Mouse (Mus musculus) hindbrain, embryonic 13.5 days (tissue): Measurements from ENCODE around the gene Hipk2. TPM values are rescaled to one million over a fixed set of nuclear protein-coding genes. Genes with fewer than 3 reads are reported as not detected.

Experiments
- ATAC-seq: fragments of 200-750 bp; cut with Nextera tagmentation; 2 replicates; pipeline ENCODE4 v1.8.0; 2017; ENCODE audit warnings: moderate TSS enrichment; ENCODE audit not compliant: low FRiP score
- H3K27ac ChIP-seq: fragments of 300-500 bp; sonication (generic); 2 replicates; pipeline ENCODE4 v1.5.1; 2015; ENCODE audit warnings: inconsistent platforms, mild to moderate bottlenecking, moderate library complexity
- H3K27me3 ChIP-seq: fragments of 300-500 bp; sonication (generic); 2 replicates; pipeline ENCODE4 v1.6.1; 2015; ENCODE audit warnings: mild to moderate bottlenecking, inconsistent platforms
- H3K36me3 ChIP-seq: fragments of 300-500 bp; sonication (generic); 2 replicates; pipeline ENCODE4 v1.6.1; 2015; ENCODE audit warnings: mild to moderate bottlenecking, inconsistent platforms
- H3K4me1 ChIP-seq: fragments of 300-500 bp; sonication (generic); replicated peaks from 2 replicates; pipeline ENCODE4 v1.6.1; 2015; ENCODE audit warnings: inconsistent platforms
- H3K4me2 ChIP-seq: fragments of 300-500 bp; sonication (generic); 2 replicates; pipeline ENCODE4 v1.6.1; 2015; ENCODE audit warnings: inconsistent platforms, mild to moderate bottlenecking, moderate library complexity
- H3K4me3 ChIP-seq: fragments of 300-500 bp; sonication (generic); 2 replicates; pipeline ENCODE4 v1.5.1; 2015; ENCODE audit warnings: mild to moderate bottlenecking, inconsistent platforms
- H3K9ac ChIP-seq: fragments of 300-500 bp; sonication (generic); 2 replicates; pipeline ENCODE4 v1.6.1; 2015; ENCODE audit warnings: mild to moderate bottlenecking, inconsistent platforms
- H3K9me3 ChIP-seq: fragments of 300-500 bp; sonication (generic); 2 replicates; pipeline ENCODE4 v1.6.1; 2016; ENCODE audit warnings: inconsistent platforms
- WGBS: fragments of 180-500 bp; shearing (Covaris S2); methylation state at CpG from one replicate; pipeline ENCODE4 v1.1.7; 2015; 5-methylcytosine and 5-hydroxymethylcytosine counted together
- polyA plus RNA-seq: library from polyadenylated mRNA; unstranded; fragments of >200 nt; fragmentation: Nextera tagmentation; extraction: Ambion mirVana; gene quantifications from 2 replicates; pipeline ENCODE4 v1.2.1, GENCODE M21; 2015

The Hipk2 gene
- polyA plus RNA-seq, 1 experiment from 2014 or later: 39.6 TPM

DNA sequence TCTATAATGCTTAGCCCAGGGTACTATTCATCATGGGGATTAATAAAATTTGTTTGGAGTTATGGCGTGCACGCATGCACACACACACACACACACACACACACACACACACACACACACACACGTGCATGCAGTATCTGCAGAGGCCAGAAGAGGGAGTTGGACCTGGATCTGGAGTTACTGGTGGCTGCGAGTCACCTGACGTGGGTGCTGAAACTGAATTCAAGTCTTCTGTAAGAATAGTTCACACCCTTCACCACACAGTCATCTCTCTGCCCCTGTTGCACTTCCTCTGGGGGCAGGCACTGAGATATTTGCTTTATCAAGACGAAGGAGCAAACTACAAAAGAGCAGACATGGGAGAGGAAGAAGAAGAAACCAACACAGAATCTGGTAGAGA is 206.4 kb downstream of the Hipk2 start:
- H3K4me1 ChIP-seq: no peaks in the 10 kb centered on the region
- no peaks in the 10 kb centered on the region for H3K36me3 ChIP-seq
- H3K9ac ChIP-seq: no peak overlapping the region
- no peak overlapping the region for H3K4me2 ChIP-seq
- ATAC-seq: no peak
- H3K4me3 ChIP-seq: no peak overlapping the region
- 67% methylated on average over 6 of the region's 6 CpGs for WGBS
- no peak overlapping the region for H3K27ac ChIP-seq
- H3K27me3 ChIP-seq: peaks cover 13% of the 10 kb centered on the region
- H3K9me3 ChIP-seq: no peaks in the 10 kb centered on the region

DNA sequence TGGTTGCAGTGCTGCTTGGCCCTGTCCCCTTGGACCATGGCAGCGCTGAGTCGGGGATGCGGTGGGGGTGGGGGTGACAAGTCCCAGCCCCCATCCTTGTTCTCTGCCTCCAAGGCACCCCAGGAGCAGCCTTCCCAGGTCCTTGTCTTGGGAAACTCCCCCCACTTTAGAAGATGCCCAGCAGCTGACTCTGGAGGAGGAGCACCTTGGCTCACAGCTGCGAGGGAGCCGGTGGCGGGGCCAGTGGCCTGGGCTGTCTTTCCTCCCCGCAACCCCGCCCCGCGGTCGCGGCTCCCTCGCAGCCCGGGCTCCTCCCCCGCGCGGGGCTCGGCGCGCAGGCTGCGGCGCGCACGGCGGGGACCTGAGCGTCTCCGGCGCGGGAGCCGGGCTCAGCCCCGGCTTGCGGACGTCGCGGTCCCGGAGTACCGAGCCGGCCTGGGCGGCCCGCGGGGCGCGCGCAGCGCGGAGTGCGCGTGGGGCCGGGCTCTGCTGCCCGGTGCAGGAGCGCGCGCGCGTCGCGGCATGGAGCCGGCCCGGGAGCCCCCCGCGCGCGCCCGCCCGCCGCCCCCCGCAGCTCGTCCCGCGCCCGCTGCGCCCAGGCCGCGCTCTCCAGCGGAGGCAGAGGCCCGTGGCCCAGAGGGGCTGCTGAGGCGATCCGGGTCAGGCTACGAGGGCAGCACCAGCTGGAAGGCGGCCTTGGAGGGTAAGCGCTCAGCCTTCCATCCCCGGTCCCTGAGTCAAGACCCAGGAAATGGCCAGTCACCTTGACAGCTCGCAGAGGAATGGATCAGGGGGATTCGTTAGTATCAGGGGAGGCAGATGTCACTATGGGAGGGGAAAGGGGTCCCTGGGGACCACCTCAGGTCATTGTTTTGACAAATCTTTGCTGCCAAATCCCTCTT is 213.0 kb downstream of the Hipk2 start, which contains the start of gene Clec2l:
Gene Clec2l, plus strand, starts transcription at position 356 of the 902 bp plus-strand sequence.
- H3K27me3 ChIP-seq: peaks cover 47% of the 10 kb centered on the region
- H3K4me1 ChIP-seq: peaks cover 15% of the 10 kb centered on the region
- H3K9ac ChIP-seq: peak within 1 kb of the TSS; percentile 82
- peak within 1 kb of the TSS; percentile 78 for H3K27ac ChIP-seq
- no peaks in the 10 kb centered on the region for H3K9me3 ChIP-seq
- peak within 1 kb of the TSS; percentile 71 for H3K4me3 ChIP-seq
- H3K4me2 ChIP-seq: peak within 1 kb of the TSS; percentile 81
- under 1% methylated on average over 77 of the region's 84 CpGs for WGBS
- no peaks in the 10 kb centered on the region for H3K36me3 ChIP-seq
- ATAC-seq: peak; percentile 85

GRCm38 (mm10) chr6:38661626-38662025 is 214.3 kb downstream of the Hipk2 start:
- 8% methylated on average over 4 of the region's 4 CpGs for WGBS
- no peak for ATAC-seq

GRCm38 (mm10) chr6:38650263-38650937 is 225.6 kb downstream of the Hipk2 start:
- Histone ChIP-seq H3K36me3 (no peaks in the 10 kb centered on the region), H3K27me3 (no peaks in the 10 kb centered on the region; the same call in 1 of the 2 replicates), H3K4me3 (no peak overlapping the region), H3K4me2 (no peak overlapping the region), H3K9me3 (no peaks in the 10 kb centered on the region), H3K27ac (no peak overlapping the region), H3K4me1 (no peaks in the 10 kb centered on the region), H3K9ac (no peak overlapping the region)
- ATAC-seq: peak; percentile 76
- WGBS: 45% methylated on average over 14 of the region's 14 CpGs

More at GRCm38 (mm10) chr6:38661626-38662025, 214.3 kb downstream of the Hipk2 start:
- no peak overlapping the region for H3K4me2 ChIP-seq
- peaks cover 44% of the 10 kb centered on the region for H3K27me3 ChIP-seq
- H3K4me3 ChIP-seq: no peak overlapping the region
- H3K36me3 ChIP-seq: no peaks in the 10 kb centered on the region
- H3K4me1 ChIP-seq: peaks cover 15% of the 10 kb centered on the region
- no peaks in the 10 kb centered on the region for H3K9me3 ChIP-seq
- no peak overlapping the region for H3K9ac ChIP-seq
- H3K27ac ChIP-seq: no peak overlapping the region

DNA sequence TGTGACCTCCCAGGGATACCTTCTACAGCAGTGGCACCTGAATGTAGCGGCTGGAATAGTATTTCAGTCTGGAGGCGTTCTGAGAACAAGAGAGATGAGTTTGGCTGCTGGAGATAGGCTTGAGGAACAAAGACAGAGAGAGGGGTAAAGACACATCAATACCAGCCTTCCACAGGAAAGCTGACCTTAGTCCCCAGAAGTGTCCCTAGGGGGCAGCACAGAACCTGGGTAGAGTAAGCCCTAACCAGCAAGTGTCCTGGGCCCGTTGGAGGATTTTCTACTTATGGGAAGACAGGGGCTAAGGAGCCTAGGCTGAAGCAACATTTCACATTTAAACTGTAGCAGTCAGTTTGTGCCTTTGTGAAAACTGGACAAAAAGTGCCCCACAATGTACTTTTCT is 226.4 kb downstream of the Hipk2 start:
- Histone ChIP-seq H3K36me3 (no peaks in the 10 kb centered on the region), H3K27ac (no peak overlapping the region), H3K4me1 (no peaks in the 10 kb centered on the region), H3K4me2 (no peak overlapping the region), H3K27me3 (no peaks in the 10 kb centered on the region; the same call in 1 of the 2 replicates), H3K4me3 (no peak overlapping the region), H3K9me3 (no peaks in the 10 kb centered on the region), H3K9ac (no peak overlapping the region)
- WGBS: 69% methylated on average over 3 of the region's 3 CpGs
- ATAC-seq: no peak

Other genes starting within 250 kb of the Hipk2 start
- gene Klrg2, start 238.9 kb downstream of the Hipk2 start, polyA plus RNA-seq: 0.05 and 0.14 TPM in 2 replicates
- 8.9 and 11.2 TPM in 2 replicates for gene Clec2l, start 213.1 kb downstream of the Hipk2 start, polyA plus RNA-seq
- 2.6 and 2.7 TPM in 2 replicates for gene Tbxas1, start 761 bp downstream of the Hipk2 start, polyA plus RNA-seq
- gene Parp12, start 242.2 kb upstream of the Hipk2 start, polyA plus RNA-seq: 2.2 and 2.7 TPM in 2 replicates